Mouse (Mus musculus) spleen, adult 18-20 months (tissue): ENCODE measurements around the gene Ccl28.
A peak's percentile ranks its signal among the peaks of the same experiment; 100 is the strongest.
"Not testable (repeated sequence)": the region's sequence is repeated elsewhere in the genome, so short reads cannot be mapped to it uniquely, and the experiment has no call there.

Experiments
- DNase-seq, 2 experiments: peaks; one replicate each; pipeline ENCODE4 v3.0.0; 2022; ENCODE audit warnings: mixed read lengths in 2 of 2

Ccl28 gene

DNA sequence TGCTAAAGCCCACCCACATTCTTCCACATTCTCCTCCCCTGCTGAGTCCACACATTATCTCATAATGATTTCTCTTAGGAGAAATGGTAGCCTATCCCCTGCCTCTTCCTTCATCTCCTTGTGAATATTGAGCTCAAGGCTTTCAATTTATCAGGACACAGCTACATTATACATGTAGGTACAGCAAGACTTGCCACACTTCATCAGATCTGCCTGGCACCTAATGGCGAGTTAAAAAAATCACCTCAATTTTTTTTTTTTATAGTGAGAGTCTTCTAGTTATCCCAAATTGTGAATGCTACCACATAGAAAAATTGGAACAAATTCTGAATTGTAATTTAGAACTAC is 26.1 kb downstream of the Ccl28 start:
- DNase-seq = no peak

DNA sequence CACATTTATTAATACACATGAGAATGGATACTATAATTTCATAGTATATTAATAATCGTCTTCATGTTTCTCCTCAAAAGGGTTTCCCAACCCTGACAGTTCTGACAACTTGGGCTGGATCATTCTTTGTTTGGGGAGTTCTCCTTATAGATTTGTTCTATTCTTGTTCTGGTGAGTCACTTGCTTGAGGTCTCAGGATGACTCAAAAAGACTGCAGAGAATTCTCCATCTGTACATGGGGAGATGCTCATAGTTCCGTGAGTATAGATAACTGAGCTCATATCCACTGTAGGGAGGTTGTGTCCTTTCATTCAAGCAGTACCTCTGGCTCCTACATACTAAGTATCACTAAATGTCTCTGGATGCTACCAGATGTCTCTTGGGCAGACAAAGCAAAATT is 31.1 kb downstream of the Ccl28 start:
- DNase-seq = no peak

DNA sequence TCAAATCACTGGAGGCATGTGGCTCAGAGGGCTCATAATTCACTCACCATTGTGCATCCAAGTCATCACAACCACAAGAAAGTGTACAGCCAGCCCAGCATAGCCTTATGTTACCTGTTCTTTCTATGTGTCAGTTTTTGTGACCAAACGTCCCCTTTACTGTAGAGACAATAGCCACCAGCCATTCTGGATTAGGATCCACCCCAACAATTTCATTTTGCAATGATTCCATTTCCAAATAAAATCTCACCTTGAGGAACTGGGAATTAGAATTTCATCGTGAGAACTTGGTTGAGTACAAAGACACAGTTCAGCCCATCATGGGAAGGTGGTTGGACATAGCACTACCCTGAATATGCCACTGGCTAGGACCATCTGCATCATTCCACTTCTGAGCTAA is 32.6 kb downstream of the Ccl28 start:
- no peak for DNase-seq

DNA sequence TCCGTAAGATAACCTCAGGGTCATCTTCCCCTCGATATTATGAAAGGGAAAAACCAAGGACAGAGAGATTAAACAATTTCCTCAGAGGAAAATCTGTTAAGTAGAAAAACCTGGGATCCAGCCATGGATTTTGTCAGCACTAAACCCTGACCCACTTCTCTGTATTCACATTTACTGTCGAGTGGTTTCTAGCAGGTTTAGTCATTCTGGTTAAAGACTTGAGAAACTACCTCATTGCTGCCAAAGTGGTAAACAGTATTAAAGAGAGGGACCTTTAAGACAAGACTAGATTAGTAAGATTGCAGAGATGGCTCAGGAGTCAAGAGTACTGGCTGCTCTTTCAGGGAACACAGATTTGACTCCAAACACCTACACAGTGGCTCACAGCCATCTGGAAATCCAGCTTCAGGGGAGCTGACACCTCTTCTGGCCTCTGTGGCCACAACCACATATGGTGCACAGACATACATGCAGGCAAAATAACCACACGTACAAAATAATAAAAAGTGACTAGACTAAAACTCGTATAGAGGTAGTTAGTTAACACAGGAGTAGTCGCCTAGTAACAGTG is 33.3 kb downstream of the Ccl28 start:
- DNase-seq = no peak

DNA sequence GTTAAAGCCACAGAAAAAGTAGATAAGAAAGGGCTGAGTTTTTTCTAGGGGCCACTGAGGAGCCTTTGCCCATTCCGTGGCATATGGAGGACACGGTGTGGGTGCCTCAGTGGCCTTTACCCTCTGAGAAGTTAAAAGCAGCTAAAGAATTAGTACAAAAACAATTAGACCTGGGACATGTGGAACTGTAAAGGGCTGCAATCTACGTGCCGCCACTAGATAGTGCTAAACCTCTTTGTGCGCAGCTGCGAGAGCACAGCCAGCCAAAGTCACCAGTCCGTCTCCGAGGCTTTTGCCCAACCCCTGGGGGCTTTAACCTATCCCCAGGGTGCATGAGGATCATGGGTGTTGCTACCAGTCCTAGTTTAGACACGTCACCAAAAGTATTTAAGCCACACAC is 37.8 kb downstream of the Ccl28 start:
- not testable (repeated sequence) for DNase-seq

DNA sequence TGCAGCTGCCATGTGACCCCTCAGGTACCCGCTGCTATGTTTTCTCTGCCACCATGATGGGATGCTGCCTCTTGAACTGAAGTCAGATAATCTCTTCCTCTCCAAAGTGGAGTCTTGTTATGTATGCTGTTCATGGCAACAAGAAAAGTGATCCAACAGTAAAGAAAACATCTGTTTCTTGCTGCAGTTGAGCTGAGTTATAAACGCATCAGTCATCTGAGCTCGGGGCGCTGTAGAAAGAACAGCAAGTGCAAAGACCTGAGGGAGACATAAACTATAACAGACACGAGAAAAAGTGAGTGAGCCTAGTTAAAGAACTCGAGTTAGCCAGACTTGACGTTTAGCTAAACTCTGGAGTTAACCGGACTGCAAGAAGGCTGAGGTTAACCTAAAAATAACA is 55.2 kb downstream of the Ccl28 start:
- no peak for DNase-seq

DNA sequence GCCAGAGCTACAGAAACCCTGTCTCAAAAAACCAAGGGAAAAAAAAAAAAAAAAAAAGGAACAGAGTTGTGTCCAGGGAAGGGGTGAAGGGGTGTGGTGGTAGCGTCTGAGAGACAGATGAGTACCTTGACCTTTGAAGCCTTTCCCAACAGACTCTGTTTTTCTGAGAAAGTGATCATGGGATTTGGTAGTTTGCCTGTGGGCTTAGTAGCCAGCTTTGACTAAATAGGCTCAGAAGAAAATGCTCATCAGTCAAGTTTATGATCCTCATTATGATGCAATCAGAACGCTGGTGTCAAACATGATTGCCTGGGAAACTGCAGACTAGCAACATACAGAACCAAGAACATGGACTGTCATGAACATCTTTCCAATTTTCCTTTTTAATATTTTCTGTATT is 56.1 kb downstream of the Ccl28 start:
- DNase-seq = no peak

DNA sequence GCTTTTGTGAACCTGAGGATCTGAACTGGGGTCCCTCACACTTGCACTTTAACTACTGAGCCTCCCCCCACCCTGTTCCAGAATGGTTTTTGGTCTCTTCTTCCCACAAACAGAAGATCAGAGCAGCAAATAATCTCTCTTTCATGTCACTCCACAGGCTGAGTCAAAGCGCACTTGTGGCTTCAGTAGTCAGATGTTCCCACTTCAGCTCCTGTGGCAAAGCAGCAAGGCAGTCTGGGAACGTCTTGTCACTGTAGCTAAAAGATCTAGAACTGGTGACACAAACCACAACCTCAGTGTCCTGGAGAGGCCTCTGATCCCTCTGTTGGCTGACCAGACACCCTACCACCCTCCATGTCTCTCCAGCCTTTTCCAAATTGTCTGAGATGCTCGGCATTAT is 57.5 kb downstream of the Ccl28 start:
- DNase-seq = no peak

DNA sequence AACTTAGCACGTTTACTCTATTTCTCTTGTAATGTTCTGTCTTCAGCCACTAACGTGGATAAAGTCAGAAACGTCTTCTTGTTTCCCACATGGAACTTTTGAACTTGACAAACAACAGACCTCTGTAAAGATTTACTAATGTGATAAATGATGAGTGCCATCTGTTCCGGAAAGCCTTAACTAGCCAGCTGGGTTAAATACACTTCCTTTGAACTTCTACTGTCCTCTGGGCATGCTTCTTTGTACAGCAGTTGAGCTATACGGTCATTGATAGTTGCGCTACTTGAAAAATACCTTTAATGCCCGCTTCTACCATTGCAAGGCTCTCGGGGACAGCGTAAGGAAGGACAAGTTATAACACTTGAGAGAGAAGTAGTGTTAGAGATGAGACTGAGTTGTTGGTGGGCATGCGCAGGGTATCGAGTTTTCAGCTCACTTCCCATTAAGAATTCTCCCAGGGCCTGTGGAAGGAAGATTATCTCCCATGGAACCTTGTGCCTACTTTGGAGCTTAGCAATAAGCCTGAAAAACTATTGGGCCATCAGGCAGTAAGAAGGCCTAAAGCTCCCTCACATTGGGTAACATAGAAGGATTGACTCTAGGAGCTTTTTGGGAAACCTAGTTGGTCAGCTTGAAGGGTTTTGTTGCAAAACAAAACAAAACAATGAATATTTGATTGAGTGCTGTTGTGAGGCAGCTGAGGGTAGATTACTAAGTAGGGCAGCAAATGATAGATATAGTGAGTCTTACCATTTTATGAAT is 61.0 kb downstream of the Ccl28 start:
- no peak for DNase-seq

DNA sequence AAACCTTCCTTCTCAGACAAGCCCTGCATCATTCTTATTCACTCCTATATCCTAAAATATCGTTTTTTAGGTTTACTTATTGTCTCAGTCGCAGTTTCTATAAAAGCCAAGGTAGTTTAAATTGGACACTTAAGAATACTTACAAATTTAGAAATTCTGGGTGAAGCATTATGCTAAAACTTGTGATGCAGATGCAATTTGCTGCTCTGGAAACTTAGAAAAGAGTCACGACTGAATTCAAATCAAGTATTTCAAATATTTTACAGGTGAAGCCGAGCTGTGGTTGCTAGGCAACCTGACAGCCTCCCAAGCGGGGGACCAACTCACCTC is 66.1 kb downstream of the Ccl28 start:
- DNase-seq = no peak

DNA sequence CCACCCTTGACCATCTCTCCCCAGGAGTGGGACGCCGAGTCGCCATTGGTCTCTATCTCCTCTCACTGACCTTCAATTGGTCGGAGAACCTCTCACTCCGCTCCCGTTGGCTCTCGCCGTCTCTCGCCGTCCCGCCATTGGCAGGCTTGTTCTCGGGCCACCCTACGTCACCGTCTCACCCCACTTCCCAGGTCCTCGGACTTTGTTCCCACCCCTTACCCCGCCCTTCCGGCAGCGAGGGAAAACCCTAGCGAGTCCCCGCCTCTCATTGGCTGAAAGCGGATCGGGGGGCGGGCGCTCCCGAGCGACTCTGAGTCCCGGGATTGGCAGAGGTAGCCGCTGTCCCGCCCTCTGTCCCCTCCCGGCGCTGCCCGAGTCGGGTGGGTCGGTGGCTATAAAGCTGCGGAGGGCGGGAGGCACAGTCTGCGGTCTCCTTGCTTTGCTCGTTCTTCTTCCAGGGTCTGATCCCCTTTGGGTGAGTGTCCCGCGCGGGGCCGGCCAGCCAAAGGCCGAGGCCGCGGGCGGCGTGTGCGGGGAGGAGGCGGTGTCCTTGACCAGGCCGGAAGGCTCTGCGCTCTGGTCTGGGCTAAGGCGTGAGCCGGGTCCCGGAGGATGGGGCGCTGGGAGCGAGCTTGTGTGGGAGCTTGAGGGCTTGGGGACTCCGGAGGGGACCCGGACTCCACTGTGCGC is 66.6 kb downstream of the Ccl28 start, which contains the start of gene Hmgcs1:
TSS of gene Hmgcs1 (plus strand) at position 341 of the 690 bp plus-strand sequence.
- DNase-seq = peak; percentile 95 to 98

DNA sequence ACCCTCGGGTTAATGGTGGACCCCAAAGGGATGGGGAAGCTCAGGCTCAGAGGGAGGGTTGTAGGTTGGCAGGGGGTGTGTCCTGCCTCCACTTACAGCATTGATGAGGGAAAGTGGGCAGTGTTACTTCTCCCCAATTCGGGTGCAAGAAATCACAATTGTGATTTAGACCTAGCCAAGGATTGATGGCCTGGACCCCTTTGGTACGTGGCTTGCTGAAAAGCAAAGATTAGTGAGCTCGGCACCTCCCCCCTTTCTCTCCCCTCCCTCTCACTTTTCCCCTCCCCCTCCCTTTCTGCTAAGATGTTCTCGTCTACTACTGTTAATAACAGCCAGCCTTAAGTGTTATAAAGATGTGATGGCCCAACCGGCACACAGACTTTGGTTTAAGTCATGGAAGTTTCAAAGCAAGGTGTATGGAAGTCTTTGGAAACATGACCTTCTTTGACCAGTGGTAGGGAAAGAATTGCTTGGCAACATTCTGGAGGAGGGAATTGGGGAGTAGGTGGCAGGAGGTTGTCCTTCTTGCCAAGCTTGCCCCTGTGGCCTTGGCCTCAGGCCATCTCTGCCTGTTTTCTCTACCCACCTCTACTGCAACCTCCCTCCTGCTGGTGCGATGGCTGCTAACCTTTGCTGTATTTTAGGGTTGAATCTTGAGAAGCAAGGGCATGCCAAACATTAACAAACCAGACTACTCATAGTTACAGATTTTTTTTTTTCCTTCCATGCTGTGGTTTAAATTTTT is 67.4 kb downstream of the Ccl28 start:
- DNase-seq = no peak

DNA sequence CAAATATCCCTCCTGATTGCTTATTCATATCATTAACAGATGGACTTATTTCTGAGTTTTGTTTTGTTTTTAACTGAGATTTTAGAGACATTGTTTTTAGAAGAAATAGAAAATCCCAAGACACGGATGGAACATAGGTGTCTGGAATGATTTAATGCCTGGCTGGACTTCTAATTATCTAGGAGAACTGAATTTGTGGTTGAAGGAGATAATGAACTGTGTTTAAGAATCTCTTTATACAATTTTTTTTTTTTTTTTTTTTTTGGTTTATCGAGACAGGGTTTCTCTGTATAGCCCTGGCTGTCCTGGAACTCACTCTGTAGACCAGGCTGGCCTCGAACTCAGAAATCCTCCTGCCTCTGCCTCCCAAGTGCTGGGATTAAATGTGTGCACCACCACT is 68.3 kb downstream of the Ccl28 start:
- not testable (repeated sequence) for DNase-seq

DNA sequence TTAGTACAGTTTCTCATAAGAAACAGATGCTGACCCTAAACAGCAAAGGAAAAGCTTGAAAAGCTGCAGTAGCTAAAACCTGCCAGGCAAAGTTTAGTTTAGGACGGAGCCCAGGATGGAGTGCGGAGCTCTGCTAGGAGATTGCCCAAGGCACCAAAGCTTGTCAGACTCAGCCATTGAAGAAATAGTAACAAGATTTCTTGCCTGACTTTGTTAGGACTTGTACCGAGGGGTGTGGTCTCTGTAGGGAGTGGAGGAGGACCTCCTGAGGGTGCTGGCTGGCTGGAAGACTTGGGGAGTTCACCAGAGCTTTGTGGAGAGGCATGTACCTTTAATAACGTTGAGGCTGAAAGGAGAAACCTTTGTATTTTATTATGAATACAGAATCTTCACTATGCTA is 72.1 kb downstream of the Ccl28 start:
- DNase-seq = no peak

DNA sequence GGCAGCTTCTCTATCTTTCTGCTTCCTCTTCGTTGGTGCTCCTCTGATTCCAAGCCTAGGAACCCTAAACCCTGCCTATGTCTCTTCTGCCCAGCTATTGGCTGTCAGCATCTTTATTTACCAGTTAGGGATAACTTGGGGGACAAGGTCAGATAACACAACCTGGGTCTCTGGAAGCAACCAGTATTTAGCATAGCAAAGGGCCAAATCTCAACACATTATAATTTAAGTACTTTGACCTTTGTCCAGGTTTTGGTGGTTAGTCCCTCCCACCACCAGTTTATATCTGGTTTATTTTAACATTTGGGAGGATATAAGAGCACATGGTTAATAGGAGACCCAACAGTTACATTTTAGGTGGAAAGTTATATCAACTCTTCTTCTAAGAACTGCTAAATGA is 72.9 kb downstream of the Ccl28 start:
- DNase-seq = no peak

DNA sequence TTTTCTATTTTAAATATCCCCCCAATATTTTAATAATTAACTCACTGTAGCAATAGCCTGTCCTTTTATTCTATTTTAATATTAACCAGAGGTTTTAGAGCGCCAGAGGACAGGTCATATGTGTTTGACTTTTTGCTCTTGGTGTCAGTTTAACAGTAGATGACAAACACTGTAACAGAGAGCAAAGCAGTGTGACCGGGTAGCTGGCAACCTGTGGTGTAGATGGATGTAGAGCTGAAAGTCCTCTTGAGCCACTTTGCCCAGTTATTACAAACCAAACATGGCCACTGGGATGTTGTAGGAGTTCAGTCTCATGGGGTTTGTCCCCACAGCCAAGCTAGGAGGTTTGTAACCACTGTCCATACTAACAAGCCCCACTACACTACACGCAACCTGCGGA is 74.8 kb downstream of the Ccl28 start:
- DNase-seq = no peak
